Mouse (Mus musculus): ENCODE results near the gene Gpr1. TPM values are rescaled to one million over a fixed set of nuclear protein-coding genes. Genes with fewer than 3 reads are reported as not detected.
A peak's percentile ranks its signal among the peaks of the same experiment; 100 is the strongest.
"Not testable (repeated sequence)": the region's sequence is repeated elsewhere in the genome, so short reads cannot be mapped to it uniquely, and the experiment has no call there.

Gene Gpr1
- total RNA-seq, 1 experiment from 2014 or later = 0.22 TPM

DNA sequence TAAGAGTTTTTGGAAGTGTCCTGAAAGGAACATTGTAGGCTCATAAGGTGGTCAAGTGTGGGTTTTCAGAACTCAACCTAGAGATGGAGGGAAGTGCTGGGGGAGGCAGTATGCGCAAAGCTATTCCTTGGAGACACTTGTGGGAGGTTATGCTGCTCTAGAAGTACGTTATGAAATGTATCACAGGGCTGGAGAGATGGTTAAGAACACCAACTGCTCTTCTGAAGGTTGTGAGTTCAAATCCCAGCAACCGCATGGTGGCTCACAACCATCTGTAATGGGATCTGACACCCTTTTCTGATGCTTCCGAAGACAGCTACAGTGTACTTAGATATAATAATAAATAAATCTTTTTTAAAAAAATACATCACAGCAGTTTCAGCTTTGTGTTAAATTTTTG, 34.2 kb downstream of the Gpr1 start:
- DNase-seq = no peak

DNA sequence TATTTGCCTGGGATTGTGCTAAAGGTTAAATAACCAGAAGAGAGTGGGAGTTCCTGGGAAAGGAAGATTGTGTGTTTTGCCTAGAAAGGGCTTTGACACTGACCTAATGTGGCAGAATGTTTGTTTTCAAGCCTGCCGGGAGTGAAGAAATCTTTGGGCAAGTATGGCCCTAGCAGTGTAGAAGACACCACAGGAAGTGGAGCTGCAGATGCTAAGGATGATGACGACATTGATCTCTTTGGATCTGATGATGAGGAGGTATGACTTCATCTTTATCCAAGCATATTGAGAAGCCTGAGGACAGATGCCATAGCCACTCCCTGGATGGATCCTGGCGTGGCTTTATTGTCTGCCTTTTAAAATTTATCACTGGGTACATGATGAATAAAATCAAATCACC, 36.0 kb downstream of the Gpr1 start:
- no peak for DNase-seq

DNA sequence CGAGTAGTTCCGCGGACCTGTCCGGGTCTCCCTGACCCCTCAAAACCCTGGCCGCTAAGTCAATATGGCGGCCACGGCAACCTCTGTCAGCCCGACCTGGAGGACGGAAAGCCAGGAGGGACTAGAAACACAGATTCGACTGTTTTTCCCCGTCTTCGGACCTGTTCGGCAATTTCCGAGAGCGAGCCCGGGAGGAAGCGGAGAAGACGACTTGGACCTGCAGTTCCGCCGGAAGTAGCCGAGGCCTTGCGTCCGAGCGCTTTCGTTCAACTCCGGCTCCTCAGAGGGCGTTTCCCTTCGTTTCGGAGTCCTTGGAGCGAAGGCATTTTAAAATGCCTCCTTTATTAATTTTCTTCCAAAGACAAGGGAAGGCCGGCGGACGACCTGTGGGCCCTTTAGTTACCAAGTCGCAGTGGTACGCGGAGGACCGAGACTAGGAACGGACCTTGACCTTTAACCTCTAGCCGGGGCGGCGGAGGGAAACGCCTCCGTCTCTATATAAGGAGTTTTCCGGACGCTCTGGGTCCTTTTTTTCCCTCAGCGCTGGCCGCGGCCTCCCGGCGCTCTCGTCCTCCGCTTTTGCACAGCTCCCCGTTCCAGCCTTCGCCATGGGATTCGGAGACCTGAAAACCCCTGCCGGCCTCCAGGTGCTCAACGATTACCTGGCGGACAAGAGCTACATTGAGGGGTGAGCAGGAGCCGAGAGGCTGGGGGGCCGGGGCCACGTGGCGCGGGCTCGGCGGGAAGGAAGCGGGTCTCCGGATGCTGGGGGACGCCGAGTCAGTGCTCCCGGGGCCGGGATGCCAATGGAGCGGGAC, 37.5 kb downstream of the Gpr1 start, which contains the start of the genes Eef1b2 and Ndufs1:
TSS of gene Eef1b2 (plus strand) at position 222 of the 818 bp plus-strand sequence.
TSS of gene Ndufs1 (minus strand) at position 230 of the 818 bp plus-strand sequence.
- DNase-seq = peak; percentile 99

DNA sequence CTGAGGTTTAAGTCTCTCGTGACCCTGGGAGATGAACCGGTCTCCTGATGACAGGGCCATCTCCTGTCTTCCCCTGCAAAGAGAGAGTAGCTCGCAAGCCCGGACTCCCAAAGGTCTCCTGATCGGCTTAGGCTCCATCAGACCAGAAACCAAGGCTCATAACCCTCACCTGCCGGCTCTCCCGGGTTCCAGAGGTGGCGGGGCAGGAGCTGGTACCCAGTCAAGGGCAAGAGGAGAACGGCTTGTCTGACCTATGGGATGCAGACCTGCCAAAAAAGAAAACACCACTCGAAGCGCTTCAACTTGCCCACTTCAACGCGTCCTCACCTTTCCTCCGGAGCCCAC, 38.1 kb downstream of the Gpr1 start:
- no peak for DNase-seq

DNA sequence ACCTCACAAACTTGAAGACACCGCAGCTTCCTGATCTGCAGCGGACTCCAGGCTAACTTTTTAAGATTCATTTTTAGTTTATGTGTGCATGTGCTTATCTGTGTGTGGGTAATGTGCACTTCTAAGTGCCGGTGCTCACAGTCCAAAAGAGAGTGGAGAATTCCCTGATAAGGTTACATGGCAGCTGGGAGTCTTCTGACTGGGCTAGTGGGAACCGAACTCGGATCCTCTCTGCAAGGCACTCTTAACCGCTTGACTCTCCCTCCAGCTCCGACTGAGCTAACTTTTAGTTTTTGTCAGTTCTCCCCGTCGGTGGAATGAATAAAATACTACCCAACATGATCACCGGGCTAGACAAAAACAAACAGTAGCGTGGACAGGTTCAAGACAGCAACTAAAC, 38.5 kb downstream of the Gpr1 start:
- peak; percentile 38 for DNase-seq

DNA sequence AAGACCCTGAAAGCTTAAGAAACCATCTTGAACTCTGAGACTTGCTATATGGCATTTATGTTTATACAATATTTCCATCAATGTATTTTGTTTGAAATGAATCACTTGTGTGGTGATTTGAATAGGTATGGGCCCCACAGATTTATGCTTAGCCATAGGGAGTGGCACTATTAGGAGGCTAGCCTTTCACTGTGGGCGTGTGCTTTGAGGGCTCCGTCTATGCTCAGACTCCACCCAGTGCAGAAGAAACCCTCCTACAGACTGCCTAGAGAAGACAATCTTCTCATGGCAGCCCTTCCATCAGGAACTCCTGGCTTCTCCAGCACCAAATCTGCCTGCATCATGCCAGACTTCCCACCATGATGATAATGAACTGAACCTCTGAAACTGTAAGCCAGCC, 45.7 kb downstream of the Gpr1 start:
- DNase-seq = no peak

DNA sequence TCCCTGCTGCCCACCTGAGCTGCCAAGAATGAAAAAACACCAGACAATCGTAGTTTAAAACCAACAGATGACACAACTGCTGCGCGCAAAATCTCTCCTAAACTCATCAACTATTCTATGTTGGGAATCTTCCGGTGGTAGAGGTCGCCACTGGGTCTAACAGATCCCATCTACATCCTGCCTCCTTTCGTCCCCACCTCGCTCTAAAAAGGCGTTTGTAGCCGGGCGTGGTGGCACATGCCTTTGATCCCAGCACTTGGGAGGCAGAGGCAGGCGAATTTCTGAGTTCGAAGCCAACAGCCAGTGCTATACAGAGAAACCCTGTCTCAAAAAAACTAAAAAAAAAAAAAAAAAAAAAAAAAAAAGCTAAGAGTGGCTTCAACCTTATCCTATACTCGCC, 74.1 kb downstream of the Gpr1 start:
- DNase-seq = no peak

DNA sequence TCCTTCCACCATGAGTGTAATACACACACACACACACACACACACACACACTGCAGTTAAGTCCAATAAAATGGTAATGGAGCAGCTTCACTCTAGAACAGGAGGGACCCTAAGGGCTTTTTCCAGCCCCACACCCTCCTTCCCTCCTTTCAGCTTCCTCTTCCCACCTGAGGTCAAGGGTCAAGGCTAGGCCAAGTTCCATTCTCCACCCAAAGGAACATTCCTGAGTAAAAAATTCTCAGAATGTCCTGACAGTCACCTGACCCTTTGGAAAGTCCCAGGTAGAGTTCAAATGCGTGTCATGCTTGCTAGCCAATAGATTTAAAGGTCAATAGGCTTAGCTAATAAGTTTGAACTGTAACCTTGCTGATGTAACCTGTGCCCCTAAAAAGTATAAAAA, 75.8 kb downstream of the Gpr1 start:
- not testable (repeated sequence) for DNase-seq

DNA sequence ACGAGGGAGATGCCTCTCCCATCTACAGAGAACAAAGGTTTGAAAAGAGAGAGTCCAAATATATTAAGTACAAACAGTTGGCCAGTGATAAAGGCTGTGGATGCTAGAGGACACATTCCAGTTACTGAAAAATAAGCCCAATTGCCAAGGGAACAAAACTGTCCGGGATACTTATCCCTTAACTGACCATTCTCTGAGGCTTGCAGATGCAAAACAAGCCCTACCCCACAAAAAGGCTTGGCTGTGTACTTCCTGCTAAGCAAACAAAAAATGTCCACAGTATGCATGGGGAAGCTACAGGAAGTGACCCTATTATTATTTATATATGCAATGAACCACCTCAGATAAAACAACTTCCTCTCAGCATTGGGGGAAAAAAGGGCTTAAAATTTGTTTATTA, 76.4 kb downstream of the Gpr1 start:
- DNase-seq = no peak

DNA sequence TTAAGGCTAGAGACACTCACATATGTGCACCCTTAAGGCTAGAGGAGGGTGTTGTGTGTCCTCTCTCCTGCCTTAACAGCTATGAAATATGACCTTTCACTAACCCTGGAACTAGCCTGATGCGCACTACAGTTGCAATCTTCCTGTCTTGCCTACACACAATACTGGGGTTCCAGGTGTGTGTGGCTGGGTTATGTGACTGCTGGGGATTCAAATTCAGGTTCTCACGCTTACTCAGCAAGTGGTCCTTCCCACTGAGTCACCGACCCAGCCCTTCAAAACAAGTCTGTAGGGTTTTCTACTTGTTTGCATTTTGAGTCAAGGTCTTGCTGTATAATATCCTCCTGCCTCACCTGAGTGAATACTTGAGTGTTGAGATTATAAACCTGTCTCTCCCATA, 79.8 kb downstream of the Gpr1 start:
- no peak for DNase-seq

Small RNA genes lying within 50 kb of the gene (microRNA-seq; reads per million reads assigned to microRNA genes)
- gene Gm24557 (0 reads per million in 2 experiments), gene Gm27512 (0 reads per million in 2 experiments)

Other genes with a start within 250 kb of the Gpr1 start
- gene Ino80d, start 99.9 kb downstream of the Gpr1 start, total RNA-seq (2021) = 29.3 and 32.2 TPM in 2 replicates
- 615 and 729 TPM in 2 replicates for gene Eef1b2, start 37.7 kb downstream of the Gpr1 start, total RNA-seq (2021)
- 359 and 361 TPM in 2 replicates for gene Ndufs1, start 37.7 kb downstream of the Gpr1 start, total RNA-seq (2021)
- 13.4 and 21.1 TPM in 2 replicates for gene Zdbf2, start 58.7 kb upstream of the Gpr1 start, total RNA-seq (2021)
- gene Adam23, start 231.3 kb upstream of the Gpr1 start, total RNA-seq (2021) = 11.5 and 13.4 TPM in 2 replicates